Mouse (Mus musculus) liver, embryonic 11.5 days (tissue): ENCODE measurements around the gene Prkab1. TPM values are rescaled to one million over a fixed set of nuclear protein-coding genes. Genes with fewer than 3 reads are reported as not detected.

Experiments used
- ATAC-seq: fragments of 200-750 bp; cut with Nextera tagmentation; replicated peaks from 2 replicates; pipeline ENCODE4 v1.8.0; 2017; ENCODE audit warnings: moderate number of reproducible peaks, mild to moderate bottlenecking, moderate TSS enrichment, moderate library complexity; ENCODE audit not compliant: low FRiP score
- DNase-seq: peaks from one replicate; pipeline ENCODE4 v3.0.0-alpha.2; 2017; ENCODE audit warnings: low spot score
- H3K27ac ChIP-seq: fragments of 300-500 bp; sonication (generic); 2 replicates; pipeline ENCODE4 v1.5.1; 2014; ENCODE audit warnings: mild to moderate bottlenecking, low read depth, low read length, control low read depth
- H3K27me3 ChIP-seq: fragments of 300-500 bp; sonication (generic); replicated peaks from 2 replicates; pipeline ENCODE4 v1.6.1; 2014; ENCODE audit warnings: low read length, mixed read lengths; ENCODE audit not compliant: control insufficient read depth, insufficient read depth
- H3K36me3 ChIP-seq: fragments of 300-500 bp; sonication (generic); 2 replicates; pipeline ENCODE4 v1.6.1; 2014; ENCODE audit warnings: mild to moderate bottlenecking, low read length, moderate library complexity, mixed read lengths; ENCODE audit not compliant: control insufficient read depth, insufficient read depth
- H3K4me1 ChIP-seq: fragments of 300-500 bp; sonication (generic); replicated peaks from 2 replicates; pipeline ENCODE4 v1.6.1; 2014; ENCODE audit warnings: low read length, mixed read lengths; ENCODE audit not compliant: control insufficient read depth, insufficient read depth
- H3K4me2 ChIP-seq: fragments of 300-500 bp; sonication (generic); 2 replicates; pipeline ENCODE4 v1.6.1; 2014; ENCODE audit warnings: mild to moderate bottlenecking, control low read depth, moderate library complexity
- H3K4me3 ChIP-seq: fragments of 300-500 bp; sonication (generic); 2 replicates; pipeline ENCODE4 v1.5.1; 2014; ENCODE audit warnings: low read depth, low read length, control low read depth
- H3K9ac ChIP-seq: fragments of 300-500 bp; sonication (generic); 2 replicates; pipeline ENCODE4 v1.6.1; 2014; ENCODE audit warnings: low read depth, low read length, control low read depth
- H3K9me3 ChIP-seq: fragments of 300-500 bp; sonication (generic); 2 replicates; pipeline ENCODE4 v1.6.1; 2016; ENCODE audit warnings: low read length, inconsistent platforms, mixed read lengths; ENCODE audit not compliant: control insufficient read depth
- WGBS: fragments of 180-500 bp; shearing (Covaris S2); extraction: QIAGEN DNeasy Blood & Tissue Kit; methylation state at CpG from one replicate; pipeline ENCODE4 v1.1.7; 2014; 5-methylcytosine and 5-hydroxymethylcytosine counted together
- polyA plus RNA-seq: library from polyadenylated mRNA; unstranded; fragments of >200 nt; fragmentation: Nextera tagmentation; extraction: Ambion mirVana; gene quantifications from 2 replicates; pipeline ENCODE4 v1.2.1, GENCODE M21; 2014

The Prkab1 gene
- polyA plus RNA-seq, 1 experiment from 2014 or later = 109 TPM

DNA sequence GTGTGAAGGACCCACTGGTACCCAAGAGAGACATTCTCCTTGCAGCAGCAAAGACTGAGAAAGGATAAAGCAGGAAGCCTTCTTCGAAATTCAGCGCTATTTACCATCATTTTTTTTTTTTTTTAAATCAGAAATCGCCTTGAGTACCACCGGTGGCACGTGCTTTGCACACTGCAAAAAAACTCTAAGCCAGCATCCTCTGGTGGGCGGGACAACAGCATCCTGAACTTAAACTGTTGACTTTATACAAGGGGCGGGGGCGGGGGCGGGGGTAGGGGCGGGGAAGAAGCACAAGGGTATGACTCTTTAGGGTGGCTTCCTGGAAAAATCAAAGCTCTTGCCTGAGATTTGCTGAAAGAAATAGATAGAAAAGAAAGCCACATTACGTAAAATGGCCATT, 15.4 kb upstream of the Prkab1 start:
- Histone ChIP-seq H3K9ac (no peak overlapping the region), H3K27ac (no peak overlapping the region), H3K9me3 (no peaks in the 10 kb centered on the region), H3K4me2 (peak overlapping the region; percentile 32), H3K4me1 (no peaks in the 10 kb centered on the region), H3K27me3 (0 out of 2 replicates have a peak, but pooled peaks cover 5% of the 10 kb centered on the region), H3K4me3 (no peak overlapping the region), H3K36me3 (no peaks in the 10 kb centered on the region)
- DNase-seq = no peak
- 23% methylated on average over 11 of the region's 11 CpGs for WGBS
- no peak for ATAC-seq

- H3K4me3 ChIP-seq = no peak overlapping the region
- WGBS = 42% methylated on average over 11 of the region's 12 CpGs
- H3K9ac ChIP-seq = no peak overlapping the region
- ATAC-seq (no peak), DNase-seq (no peak)
- H3K27me3 ChIP-seq = 0 out of 2 replicates have a peak, but pooled peaks cover 5% of the 10 kb centered on the region
- H3K4me1 ChIP-seq = no peaks in the 10 kb centered on the region
- no peak overlapping the region for H3K27ac ChIP-seq
- no peaks in the 10 kb centered on the region for H3K36me3 ChIP-seq
- H3K4me2 ChIP-seq = no peak overlapping the region
- no peaks in the 10 kb centered on the region for H3K9me3 ChIP-seq
Observed at GRCm38 (mm10) chr5:116037731-116038130, 13.4 kb upstream of the Prkab1 start.

DNA sequence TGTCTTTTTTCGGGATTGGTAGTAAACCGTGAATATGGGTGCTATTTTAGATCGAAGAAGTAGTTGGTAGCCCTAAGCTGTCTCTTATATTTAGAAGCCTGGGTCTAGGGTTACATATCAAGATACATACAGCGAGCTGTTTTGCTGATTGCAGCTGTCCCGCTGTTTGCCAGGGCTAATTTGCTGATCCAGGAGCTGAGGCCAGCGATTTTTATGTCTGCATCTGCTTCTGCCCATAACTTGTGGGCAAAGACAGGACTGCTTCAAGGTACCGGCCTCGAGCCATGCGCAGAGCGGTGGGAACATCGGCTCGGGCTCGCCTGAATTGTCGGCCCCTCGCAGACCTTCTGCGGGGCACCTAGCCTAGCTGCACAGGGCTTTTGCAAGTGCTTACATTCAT, 12.2 kb upstream of the Prkab1 start:
- no peak for ATAC-seq
- Histone ChIP-seq H3K4me2 (no peak overlapping the region), H3K27ac (no peak overlapping the region), H3K9ac (no peak overlapping the region), H3K27me3 (0 out of 2 replicates have a peak, but pooled peaks cover 5% of the 10 kb centered on the region), H3K4me1 (no peaks in the 10 kb centered on the region), H3K36me3 (no peaks in the 10 kb centered on the region), H3K4me3 (no peak overlapping the region), H3K9me3 (no peaks in the 10 kb centered on the region)
- WGBS = 72% methylated on average over 16 of the region's 16 CpGs
- DNase-seq = no peak

DNA sequence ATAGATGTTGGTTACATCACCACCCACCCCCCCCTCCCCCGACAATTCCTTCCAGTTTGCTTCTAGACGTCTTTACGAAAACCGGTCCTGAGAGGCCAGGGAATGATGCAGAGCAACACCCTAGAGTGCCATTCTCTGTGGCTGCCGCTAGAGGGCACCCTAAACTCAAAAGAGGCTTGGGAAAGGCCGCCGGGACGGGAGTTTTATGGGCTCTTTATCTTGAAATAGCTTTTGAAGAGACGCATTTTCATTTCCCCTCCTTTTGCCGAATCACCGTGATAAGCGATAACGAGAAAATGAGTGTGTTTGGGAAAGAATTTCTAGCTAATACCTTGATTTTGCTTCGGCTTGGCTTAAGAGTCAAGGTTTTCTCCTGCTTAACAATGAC, 6.9 kb upstream of the Prkab1 start:
- Histone ChIP-seq H3K9me3 (no peaks in the 10 kb centered on the region), H3K27ac (no peak overlapping the region), H3K27me3 (no peaks in the 10 kb centered on the region), H3K9ac (no peak overlapping the region), H3K4me1 (peaks cover 23% of the 10 kb centered on the region), H3K4me2 (peak overlapping the region; percentile 36), H3K36me3 (no peaks in the 10 kb centered on the region), H3K4me3 (no peak overlapping the region)
- ATAC-seq (no peak), DNase-seq (peak; percentile 68)
- WGBS = 2% methylated on average over 14 of the region's 14 CpGs

DNA sequence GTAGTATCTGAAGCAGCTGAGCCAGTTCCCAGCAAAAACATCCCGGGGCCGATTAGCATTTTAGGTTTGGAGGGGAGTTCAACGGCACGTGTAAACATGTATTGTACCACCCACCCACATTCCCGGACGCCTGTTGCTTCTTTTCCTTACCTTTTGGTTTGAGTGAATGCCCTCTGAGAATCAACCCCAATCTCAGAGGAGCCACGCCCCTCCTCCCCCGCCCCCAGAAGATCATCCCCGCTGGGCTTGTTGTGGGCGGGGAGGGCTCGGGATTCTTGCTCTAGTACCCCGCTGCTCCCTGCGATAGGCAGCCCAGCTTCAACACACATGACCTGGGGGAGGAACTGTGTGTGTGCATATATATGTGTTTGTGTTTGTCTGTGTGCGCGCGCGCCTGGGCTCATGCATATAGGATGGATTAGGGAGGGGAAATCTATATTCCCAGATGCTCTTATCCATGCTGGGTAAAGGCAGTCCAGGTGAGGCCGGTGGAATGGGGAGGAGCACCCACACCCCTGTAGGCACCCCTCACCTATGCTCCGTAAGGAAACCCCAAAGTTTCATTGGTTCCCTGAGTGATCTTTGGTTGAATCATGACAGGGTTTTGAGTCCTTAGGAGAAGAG, 6.4 kb upstream of the Prkab1 start:
- peak overlapping the region; percentile 36 for H3K4me2 ChIP-seq
- H3K27me3 ChIP-seq = no peaks in the 10 kb centered on the region
- H3K4me1 ChIP-seq = peaks cover 26% of the 10 kb centered on the region
- no peak for ATAC-seq
- H3K27ac ChIP-seq = no peak overlapping the region
- no peak overlapping the region for H3K9ac ChIP-seq
- no peak for DNase-seq
- H3K36me3 ChIP-seq = no peaks in the 10 kb centered on the region
- 14% methylated on average over 19 of the region's 19 CpGs for WGBS
- H3K9me3 ChIP-seq = no peaks in the 10 kb centered on the region
- H3K4me3 ChIP-seq = no peak overlapping the region

DNA sequence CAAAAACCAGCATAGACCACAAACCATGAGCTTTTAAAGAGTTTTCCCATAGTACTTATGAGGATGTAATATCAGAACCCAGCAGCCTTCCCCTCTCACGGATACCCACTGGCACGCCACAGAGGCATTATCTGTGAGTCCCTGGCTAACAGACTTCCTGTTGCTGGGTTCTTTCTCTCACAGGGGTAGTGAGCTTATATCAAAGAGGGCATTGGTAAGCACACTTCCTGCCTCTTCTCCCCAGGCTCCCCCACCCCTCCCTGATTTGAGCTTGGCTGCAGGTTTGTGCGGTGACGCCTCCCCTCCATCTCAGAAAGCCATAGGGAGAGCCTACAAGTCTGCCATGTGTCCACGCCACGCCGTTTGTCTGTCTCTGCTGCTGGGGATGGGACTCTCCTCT, 4.8 kb upstream of the Prkab1 start:
- Histone ChIP-seq H3K27ac (peak overlapping the region; percentile 51), H3K4me3 (peak overlapping the region; percentile 11; the same call in 1 of the 2 replicates), H3K27me3 (no peaks in the 10 kb centered on the region), H3K9ac (no peak overlapping the region), H3K4me2 (peak overlapping the region; percentile 33), H3K9me3 (no peaks in the 10 kb centered on the region), H3K4me1 (peaks cover 32% of the 10 kb centered on the region), H3K36me3 (no peaks in the 10 kb centered on the region)
- ATAC-seq = peak; percentile 67
- DNase-seq = peak; percentile 69
- 19% methylated on average over 7 of the region's 7 CpGs for WGBS

DNA sequence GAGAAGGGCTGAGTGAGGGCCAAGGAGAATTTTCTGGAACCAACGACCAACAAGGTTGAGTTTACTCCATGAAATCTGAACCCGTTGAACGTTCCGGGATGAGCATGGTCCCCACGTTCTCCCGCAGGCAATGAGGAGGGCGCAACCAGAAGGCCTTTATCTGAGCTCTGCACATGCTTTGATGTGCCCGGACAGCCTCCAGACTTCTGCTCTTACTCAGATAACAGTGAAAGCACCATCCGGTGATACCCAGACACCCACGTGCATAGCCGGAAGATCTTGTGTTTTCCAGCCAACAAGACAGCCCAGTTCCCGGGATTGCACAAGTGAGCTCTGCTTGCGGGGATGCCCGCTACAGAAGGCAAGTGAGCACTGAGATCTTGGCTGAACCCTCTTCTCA, 2.3 kb upstream of the Prkab1 start:
- Histone ChIP-seq H3K9ac (peak overlapping the region; percentile 44; the same call in 1 of the 2 replicates), H3K27me3 (no peaks in the 10 kb centered on the region), H3K4me2 (peak overlapping the region; percentile 58), H3K9me3 (no peaks in the 10 kb centered on the region), H3K27ac (peak overlapping the region; percentile 87), H3K4me1 (peaks cover 49% of the 10 kb centered on the region), H3K36me3 (peaks cover 2% of the 10 kb centered on the region; the same call in 1 of the 2 replicates), H3K4me3 (peak overlapping the region; percentile 22; the same call in 1 of the 2 replicates)
- DNase-seq (peak; percentile 61), ATAC-seq (peak; percentile 73)
- 28% methylated on average over 14 of the region's 14 CpGs for WGBS

GRCm38 (mm10) chr5:116026107-116026506, 1.8 kb upstream of the Prkab1 start:
- H3K9me3 ChIP-seq = no peaks in the 10 kb centered on the region
- H3K9ac ChIP-seq = no peak overlapping the region
- 53% methylated on average over 5 of the region's 5 CpGs for WGBS
- no peaks in the 10 kb centered on the region for H3K27me3 ChIP-seq
- peaks cover 7% of the 10 kb centered on the region for H3K36me3 ChIP-seq
- DNase-seq (no peak), ATAC-seq (no peak)
- H3K4me3 ChIP-seq = no peak overlapping the region
- peaks cover 50% of the 10 kb centered on the region for H3K4me1 ChIP-seq
- H3K4me2 ChIP-seq = peak overlapping the region; percentile 58
- peak overlapping the region; percentile 87 for H3K27ac ChIP-seq

DNA sequence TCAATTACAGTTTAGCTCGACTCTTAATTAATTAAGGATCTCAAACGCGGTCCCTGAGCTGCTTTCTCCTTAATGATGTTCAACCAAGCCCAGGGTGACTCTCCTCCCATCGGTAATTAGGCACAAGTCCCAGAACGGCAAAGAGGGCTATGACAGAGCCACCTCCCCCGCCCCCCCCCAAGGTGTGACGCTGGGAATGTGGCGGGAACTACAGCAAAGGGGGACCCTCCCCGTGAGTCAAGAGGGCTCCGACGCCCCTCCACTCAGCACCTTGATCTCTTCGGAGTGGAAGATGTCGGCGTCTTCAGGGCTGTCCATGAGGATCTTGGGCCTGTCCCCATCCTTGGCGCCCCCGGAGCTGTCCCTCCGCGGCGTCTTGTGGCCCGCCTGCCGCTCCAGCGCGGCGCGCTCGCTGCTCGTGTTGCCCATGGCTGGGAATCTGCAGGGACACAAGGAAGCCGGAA, 455 bp downstream of the Prkab1 start:
- no peak for DNase-seq
- Histone ChIP-seq H3K9me3 (no peaks in the 10 kb centered on the region), H3K9ac (peak overlapping the region; percentile 86), H3K27ac (peak overlapping the region; percentile 96), H3K36me3 (peaks cover 28% of the 10 kb centered on the region), H3K4me1 (peaks cover 58% of the 10 kb centered on the region), H3K27me3 (no peaks in the 10 kb centered on the region), H3K4me3 (peak overlapping the region; percentile 80), H3K4me2 (peak overlapping the region; percentile 80)
- under 1% methylated on average over 27 of the region's 28 CpGs for WGBS
- peak; percentile 3; the same call in 1 of the 2 replicates for ATAC-seq
